Mouse (Mus musculus): ENCODE results near the gene Ovol1.

DNA sequence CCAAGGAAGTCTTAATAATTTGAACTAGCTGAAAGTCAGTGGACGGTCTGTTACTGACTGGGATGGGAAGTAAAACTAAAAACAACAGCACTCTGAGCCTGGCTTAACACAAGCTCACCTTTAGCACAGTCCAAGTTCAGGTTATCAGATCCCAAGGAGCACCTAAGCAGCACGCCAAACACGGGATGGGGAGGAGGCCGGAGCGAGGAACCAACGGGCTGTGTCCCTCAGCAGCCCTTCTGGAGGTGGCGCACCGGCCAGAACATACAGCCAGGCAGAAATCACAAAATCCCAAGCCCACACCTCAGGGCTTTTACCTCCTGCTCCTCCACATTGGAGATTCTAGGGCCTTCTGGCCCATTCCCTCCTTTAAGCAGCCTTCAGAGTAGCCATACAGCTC, 1.7 kb downstream of the Ovol1 start:
- TF ChIP-seq CTCF (conservative IDR thresholded peaks at IDR 0.05; ENCODE audit: low read length): no peak
- TF ChIP-seq NANOG (IDR thresholded peaks at IDR 0.05; ENCODE audit: borderline replicate concordance, low read length): no peak

Data from E14TG2a.4 (cell line).